Mouse (Mus musculus) lung, postnatal 4 days (tissue): ENCODE results near the gene Galnt17.

Source experiments
- DNase-seq, 2 experiments: peaks; one replicate each; pipeline ENCODE4 v3.0.0; 2021

The Galnt17 gene

GRCm38 (mm10) chr5:131117391-131118040 is 190.8 kb downstream of the Galnt17 start:
- no peak for DNase-seq

DNA sequence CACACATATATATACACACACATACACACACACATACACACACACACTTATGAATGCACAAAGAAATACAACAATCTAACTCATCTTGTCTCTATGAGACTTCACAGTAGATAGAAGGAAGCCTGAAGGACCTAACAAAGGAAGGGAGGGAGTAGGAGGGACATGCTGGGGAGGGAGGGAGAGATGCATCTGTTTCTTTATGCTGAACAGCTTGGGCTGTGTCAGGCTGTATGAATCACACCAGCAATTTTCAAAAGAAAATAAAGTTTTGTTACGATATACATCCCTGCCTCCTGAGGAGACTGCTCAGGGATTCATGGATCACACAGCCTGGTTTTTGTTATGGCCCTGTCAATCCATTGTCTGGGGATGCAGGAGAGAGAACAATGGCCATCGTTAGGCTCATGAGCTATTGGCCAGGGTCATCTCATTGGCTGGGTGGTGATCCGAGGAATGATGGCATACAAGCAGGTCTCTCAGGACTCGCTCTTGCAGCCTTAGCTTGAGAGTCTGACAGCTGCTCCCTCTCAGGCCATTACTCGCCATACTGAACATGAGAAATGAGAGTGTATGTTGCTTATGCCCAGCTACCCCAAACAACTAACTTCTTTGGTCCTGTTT is 194.3 kb downstream of the Galnt17 start:
- no peak for DNase-seq

GRCm38 (mm10) chr5:131107188-131107587 is 201.1 kb downstream of the Galnt17 start:
- no peak for DNase-seq

GRCm38 (mm10) chr5:131096824-131097223 is 211.5 kb downstream of the Galnt17 start:
- no peak for DNase-seq

DNA sequence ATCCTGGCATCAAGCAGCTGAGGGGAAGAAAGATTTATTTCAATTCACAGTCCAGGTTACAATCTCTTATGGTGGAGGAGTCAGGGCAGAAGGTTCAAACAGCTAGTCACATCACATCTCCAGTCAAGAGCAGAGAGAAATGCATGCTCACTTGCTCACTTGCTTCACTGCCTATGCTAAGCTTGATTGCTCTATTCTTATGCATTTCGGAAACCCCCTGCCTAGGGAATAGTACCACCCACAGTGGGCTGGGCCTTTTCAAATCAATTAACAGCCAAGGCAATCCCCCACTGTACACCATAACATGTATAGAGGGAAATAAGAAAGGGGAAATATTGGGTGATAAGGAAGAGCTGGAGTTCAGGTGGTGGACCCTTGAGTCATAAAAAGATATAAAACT is 212.7 kb downstream of the Galnt17 start:
- no peak for DNase-seq

GRCm38 (mm10) chr5:131094771-131095170 is 213.5 kb downstream of the Galnt17 start:
- DNase-seq = no peak

DNA sequence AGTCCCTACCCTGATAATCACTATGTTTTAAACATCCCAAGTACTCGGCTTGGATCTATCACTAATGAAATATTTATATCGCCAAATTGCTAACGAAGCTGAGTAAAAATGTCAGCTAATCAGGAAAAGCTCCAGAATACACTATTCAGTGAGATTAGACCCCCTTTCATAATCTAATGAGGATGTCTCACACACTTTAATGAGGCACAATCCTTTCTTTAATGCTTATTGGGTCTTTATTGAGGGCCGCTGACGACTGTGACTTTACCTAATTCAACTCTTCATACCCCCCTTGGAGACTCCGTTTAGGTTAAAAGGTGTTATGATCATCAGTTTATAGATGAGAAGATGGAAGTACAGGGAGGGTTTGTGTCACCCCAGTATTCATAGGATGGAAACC is 214.2 kb downstream of the Galnt17 start:
- DNase-seq = no peak

DNA sequence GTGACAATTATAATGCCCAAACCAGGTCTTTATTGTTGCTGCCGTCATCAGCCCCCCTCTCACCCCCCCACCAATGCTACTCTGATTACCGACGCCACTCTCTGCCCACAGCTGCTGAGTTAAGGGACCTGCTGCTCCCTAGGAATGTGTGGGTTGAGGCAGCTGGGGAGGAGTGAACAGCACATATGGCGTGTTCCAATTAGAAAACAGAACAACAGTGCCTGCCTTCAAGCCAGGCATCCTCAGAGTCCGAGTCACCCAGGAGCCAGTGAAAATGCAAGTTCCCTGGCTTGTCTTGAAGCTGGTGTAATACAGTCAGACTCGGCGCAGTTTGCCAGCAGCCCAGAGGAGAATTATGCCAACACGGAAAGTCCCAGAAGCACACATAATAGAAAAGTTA is 218.4 kb downstream of the Galnt17 start:
- DNase-seq = no peak

DNA sequence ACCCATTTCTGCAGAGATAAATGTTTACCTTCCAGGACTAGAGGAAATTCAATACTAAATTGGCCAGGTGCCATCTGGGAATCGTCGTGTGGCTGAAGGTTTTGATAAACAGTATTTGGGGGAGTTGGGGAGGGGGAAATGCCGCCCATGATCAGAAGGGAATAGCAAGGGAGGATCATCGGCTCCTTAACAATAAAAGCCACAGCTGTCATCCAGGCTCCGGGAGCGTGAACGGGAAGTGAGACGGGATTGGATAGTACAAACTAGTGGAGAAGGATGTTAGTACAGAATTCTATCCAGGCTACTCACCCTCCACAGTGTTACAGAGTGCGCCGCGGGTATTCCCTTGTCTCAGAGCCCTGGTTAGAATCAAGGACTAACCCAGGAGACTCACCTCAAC is 219.4 kb downstream of the Galnt17 start:
- DNase-seq = no peak

DNA sequence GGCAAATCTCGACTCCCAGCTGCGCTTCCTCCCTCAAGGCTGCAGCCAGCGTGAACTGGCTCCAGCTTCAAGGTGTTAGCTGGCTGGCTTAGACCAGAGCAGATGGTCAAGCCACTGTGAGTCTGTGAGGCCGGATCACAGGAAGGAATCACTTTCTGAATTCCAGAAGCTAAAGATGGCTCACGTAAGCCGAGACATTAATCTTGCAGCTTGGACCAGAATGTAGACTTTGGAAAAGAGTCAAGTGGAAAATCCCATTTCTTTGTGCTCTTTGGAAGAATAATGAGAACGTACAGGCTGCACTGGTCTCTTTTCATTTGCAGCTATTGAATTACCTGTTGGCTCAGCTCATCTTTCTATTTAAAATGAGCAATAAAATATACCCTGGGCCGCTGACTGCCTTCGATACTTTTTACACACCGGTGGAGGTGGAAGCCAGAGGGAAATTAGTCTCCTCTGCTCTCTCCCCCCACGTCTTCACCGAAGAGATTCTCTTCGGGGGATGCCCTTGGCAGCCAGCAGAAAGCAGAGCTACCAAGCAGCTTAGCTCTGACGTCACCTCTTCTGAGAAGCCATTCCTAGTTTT is 225.1 kb downstream of the Galnt17 start:
- DNase-seq = no peak

DNA sequence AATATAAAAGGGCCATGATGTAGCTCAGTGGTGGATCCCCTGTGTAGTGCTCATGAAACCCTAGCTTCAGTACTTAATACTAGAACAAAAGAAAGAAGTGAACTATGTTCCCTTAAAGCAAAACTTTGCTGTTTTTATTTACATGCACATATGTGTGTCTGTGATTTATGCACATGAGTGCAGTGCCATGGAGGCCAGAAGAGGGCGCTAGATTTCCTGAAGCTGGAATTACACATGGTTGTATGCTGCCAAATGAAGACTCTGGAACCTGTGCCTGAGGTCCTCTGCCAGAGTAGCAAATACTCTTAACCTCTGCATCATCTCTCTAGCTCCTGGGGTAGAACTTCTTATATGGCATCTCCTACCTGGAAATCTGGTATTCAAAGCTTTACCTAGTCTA is 230.6 kb downstream of the Galnt17 start:
- DNase-seq = no peak

GRCm38 (mm10) chr5:131075795-131076194 is 232.5 kb downstream of the Galnt17 start:
- no peak for DNase-seq

DNA sequence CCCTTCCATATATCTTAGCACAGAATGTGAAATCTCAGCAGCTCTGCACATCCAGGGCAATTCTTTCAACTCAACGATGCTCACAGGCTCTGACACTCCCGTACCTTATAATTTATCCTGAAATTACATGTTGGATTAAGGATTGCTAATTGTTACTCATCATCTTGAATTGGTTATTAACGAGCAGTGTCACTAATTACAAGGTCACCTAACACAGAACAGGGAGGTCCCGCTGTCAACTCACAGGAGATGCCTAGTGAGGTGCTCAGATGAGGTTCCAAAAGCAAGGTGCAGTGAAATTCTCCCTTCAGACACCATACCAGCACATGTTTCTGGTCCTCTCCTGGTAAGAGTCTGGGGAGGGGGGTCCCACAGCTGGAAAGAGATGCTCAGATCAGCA is 234.0 kb downstream of the Galnt17 start:
- no peak for DNase-seq

- no peak for DNase-seq
Observed at GRCm38 (mm10) chr5:131065174-131065573, 243.1 kb downstream of the Galnt17 start.

- DNase-seq = no peak
Observed at GRCm38 (mm10) chr5:131048505-131048904, 259.8 kb downstream of the Galnt17 start.

GRCm38 (mm10) chr5:131043130-131043529 is 265.2 kb downstream of the Galnt17 start:
- DNase-seq = no peak

GRCm38 (mm10) chr5:131040441-131040840 is 267.9 kb downstream of the Galnt17 start:
- DNase-seq = no peak

DNA sequence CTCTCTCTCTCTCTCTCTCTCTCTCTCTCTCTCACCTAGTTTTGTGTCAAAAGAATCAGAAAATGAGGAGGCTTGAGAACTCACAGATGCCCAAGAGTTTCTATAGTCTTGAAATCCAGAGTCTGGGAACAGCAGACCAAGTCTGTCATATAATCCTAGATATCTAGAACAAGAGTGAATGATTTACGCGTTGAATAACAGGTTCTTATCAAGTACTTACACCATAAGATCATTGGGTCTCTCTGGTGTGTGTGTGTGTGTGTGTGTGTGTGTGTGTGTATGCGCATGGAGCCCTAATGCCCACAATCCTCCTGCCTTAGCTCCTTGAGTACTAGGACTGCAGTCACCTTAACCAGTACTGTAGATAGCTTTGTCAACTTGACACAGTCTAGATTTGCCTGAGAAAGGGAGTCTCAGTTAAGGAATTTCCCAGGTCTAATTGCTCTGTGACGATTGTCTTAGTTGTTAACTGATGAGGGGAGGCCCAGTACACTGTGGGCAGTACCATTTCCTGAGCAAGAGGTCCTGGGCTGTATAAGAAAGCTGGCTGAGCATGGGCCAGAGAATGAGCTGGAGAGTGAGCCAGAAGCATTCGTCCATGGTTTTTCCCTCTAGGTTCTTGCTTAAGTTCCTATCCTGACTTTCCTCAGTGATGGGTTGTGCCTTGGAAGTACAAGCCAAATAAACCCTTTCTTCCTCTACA is 268.5 kb downstream of the Galnt17 start:
- DNase-seq = no peak

DNA sequence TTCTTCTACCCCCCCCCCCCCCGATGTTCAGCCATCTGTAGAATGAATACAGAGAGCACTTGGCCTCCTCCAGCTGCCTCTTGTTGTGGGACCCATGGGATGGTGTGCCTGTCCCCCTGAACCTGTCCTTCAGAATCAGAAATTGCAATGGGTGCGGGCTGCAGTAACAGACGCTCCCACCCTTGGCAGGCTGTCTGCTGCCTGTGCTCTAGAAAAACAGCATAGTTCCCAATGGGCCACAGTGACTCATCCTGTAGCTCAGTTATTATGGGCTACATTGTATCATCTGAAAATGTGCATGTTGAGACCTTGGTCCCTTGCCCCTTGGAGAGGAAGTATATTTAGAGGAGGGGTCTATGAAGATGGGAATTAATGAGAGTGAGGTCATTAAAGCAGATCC is 283.8 kb downstream of the Galnt17 start:
- DNase-seq = no peak

DNA sequence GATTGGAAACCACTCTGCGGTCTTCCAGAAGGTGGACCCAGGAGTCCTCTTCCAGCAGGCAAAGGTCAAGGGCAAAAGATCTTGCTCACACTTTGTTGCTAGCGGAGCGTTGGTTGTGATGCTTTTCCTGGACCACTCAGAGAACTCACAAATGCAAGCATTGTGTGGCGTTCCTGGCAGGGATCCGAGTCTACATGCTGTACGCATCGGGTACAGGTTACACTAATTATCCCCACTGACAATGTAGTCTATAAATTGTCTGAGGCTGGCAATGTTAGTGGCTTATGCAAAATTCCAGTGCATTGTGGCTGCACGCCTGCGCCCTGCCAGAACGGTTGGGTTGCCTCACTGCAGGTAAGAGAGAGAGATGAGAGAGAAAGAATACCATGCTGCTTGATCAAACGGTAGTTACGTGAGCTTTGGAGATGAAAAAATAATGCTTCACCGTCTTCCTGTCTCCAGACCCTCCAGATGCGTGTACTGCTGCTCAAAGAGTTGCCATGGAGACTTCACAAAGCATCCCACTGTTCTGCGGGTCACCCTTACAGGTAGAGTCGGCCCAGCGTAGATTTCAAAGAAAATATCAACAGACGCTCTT is 285.8 kb downstream of the Galnt17 start:
- no peak for DNase-seq

DNA sequence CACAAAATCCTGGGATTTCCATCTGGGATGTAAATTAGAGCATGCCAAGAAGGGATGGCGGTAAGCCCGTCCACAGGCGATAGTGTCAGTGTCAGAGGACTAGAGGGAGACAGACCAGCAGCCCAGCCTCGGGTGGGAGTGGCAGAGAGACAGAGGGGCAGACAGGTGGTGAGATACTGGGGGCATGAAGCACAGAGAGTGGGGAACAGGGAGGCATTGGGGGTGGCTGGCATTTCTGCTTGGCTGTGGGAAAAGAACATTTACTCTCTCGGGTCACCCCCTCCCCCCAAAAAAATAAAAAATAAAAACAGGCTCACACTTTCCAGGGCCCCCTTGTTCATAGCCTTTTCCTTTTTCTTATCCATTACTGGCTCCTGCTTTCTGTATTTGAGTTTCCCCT is 287.4 kb downstream of the Galnt17 start:
- DNase-seq = no peak

- DNase-seq = no peak
Observed at GRCm38 (mm10) chr5:131019346-131019965, 288.8 kb downstream of the Galnt17 start.

DNA sequence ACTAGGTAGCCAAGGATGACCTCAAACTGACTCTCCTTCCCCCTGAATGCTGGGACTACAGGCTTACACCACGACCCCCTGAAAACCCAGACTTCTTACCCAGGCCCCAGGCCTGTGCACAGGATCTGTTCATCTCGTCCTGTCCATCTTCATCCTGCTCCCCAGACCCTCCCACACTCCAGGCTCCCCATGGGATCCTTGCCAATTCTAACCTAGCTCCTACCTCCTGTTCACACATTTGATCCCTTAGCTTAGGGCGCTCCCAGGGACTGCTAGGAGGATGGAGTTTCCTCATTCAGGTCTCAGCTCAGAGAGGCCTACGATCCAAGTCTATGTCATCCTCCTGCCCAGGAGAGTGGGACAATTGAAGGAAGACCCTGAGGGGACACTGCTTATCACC is 292.2 kb downstream of the Galnt17 start:
- no peak for DNase-seq
